Mouse (Mus musculus) lung, embryonic 15.5 days (tissue): ENCODE results near the gene Odf3. TPM values are rescaled to one million over a fixed set of nuclear protein-coding genes. Genes with fewer than 3 reads are reported as not detected.

Experiments
- ATAC-seq: fragments of 200-750 bp; cut with Nextera tagmentation; 2 replicates; pipeline ENCODE4 v1.8.0; 2017; ENCODE audit warnings: moderate number of reproducible peaks, borderline replicate concordance; ENCODE audit not compliant: low FRiP score, low TSS enrichment; ENCODE audit errors: extremely low read depth
- H3K27ac ChIP-seq: fragments of 300-500 bp; sonication (generic); 2 replicates; pipeline ENCODE4 v1.5.1; 2015; ENCODE audit warnings: moderate library complexity, mild to moderate bottlenecking, inconsistent platforms
- H3K27me3 ChIP-seq: fragments of 300-500 bp; sonication (generic); 2 replicates; pipeline ENCODE4 v1.6.1; 2015; ENCODE audit warnings: inconsistent platforms
- H3K36me3 ChIP-seq: fragments of 300-500 bp; sonication (generic); 2 replicates; pipeline ENCODE4 v1.6.1; 2015; ENCODE audit warnings: inconsistent platforms
- H3K4me1 ChIP-seq: fragments of 300-500 bp; sonication (generic); 2 replicates; pipeline ENCODE4 v1.6.1; 2015; ENCODE audit warnings: inconsistent platforms
- H3K4me2 ChIP-seq: fragments of 300-500 bp; sonication (generic); 2 replicates; pipeline ENCODE4 v1.6.1; 2015; ENCODE audit warnings: inconsistent platforms, mild to moderate bottlenecking, moderate library complexity
- H3K4me3 ChIP-seq: fragments of 300-500 bp; sonication (generic); 2 replicates; pipeline ENCODE4 v1.5.1; 2015; ENCODE audit warnings: mild to moderate bottlenecking, inconsistent platforms
- H3K9ac ChIP-seq: fragments of 300-500 bp; sonication (generic); 2 replicates; pipeline ENCODE4 v1.6.1; 2015; ENCODE audit warnings: inconsistent platforms
- H3K9me3 ChIP-seq: fragments of 300-500 bp; sonication (generic); 2 replicates; pipeline ENCODE4 v1.6.1; 2016; ENCODE audit warnings: inconsistent platforms
- WGBS: fragments of 180-500 bp; shearing (Covaris S2); methylation state at CpG from one replicate; pipeline ENCODE4 v1.1.7; 2015; 5-methylcytosine and 5-hydroxymethylcytosine counted together
- polyA plus RNA-seq: library from polyadenylated mRNA; unstranded; fragments of >200 nt; fragmentation: Nextera tagmentation; extraction: Ambion mirVana; gene quantifications from 2 replicates; pipeline ENCODE4 v1.2.1, GENCODE M21; 2015

Gene Odf3
- polyA plus RNA-seq, 1 experiment from 2014 or later: not detected

DNA sequence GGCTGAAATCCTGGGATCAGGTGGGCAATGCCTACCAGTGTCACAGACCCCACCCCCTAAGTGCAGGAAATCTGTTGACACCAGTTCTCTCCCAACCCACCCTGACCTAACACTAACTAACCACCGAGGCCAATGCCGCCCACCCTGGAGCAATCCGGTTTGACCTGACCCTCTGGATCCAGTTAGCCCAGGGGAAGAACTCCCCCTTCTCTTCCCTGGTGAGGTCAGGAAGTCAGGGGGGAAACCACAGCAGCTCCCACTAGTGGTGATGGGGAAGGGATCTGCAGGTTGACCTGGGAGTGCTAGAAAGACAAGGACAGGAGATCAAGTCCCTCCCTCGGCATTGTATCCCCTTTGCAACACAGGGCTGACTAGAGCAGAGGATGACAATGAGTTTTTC is 1.9 kb upstream of the Odf3 start:
- Histone ChIP-seq H3K4me2 (no peak overlapping the region), H3K36me3 (no peaks in the 10 kb centered on the region), H3K9ac (no peak overlapping the region), H3K27ac (no peak overlapping the region), H3K9me3 (no peaks in the 10 kb centered on the region), H3K4me3 (no peak overlapping the region), H3K27me3 (peaks cover 22% of the 10 kb centered on the region), H3K4me1 (peaks cover 23% of the 10 kb centered on the region)
- 60% methylated on average over 4 of the region's 4 CpGs for WGBS
- ATAC-seq: no peak

GRCm38 (mm10) chr7:140846676-140847075 is 929 bp upstream of the Odf3 start:
- Histone ChIP-seq H3K4me1 (peaks cover 17% of the 10 kb centered on the region), H3K27me3 (peaks cover 12% of the 10 kb centered on the region), H3K4me3 (no peak overlapping the region), H3K36me3 (peaks cover 3% of the 10 kb centered on the region), H3K9ac (no peak overlapping the region), H3K9me3 (no peaks in the 10 kb centered on the region), H3K4me2 (no peak overlapping the region), H3K27ac (no peak overlapping the region)
- no peak for ATAC-seq
- WGBS: 72% methylated on average over 10 of the region's 10 CpGs

- Histone ChIP-seq H3K9me3 (no peaks in the 10 kb centered on the region), H3K27me3 (no peaks in the 10 kb centered on the region), H3K9ac (no peak overlapping the region), H3K4me2 (no peak overlapping the region), H3K4me3 (no peak overlapping the region), H3K4me1 (peaks cover 15% of the 10 kb centered on the region), H3K36me3 (peaks cover 22% of the 10 kb centered on the region), H3K27ac (no peak overlapping the region)
- 89% methylated on average over 10 of the region's 10 CpGs for WGBS
- no peak for ATAC-seq
These were observed 986 bp downstream of the Odf3 start for GRCm38 (mm10) chr7:140848591-140848990.

GRCm38 (mm10) chr7:140851916-140852315 is 4.3 kb downstream of the Odf3 start:
- WGBS: 92% methylated on average over 4 of the region's 4 CpGs
- Histone ChIP-seq H3K27me3 (no peaks in the 10 kb centered on the region), H3K4me1 (peaks cover 19% of the 10 kb centered on the region), H3K9me3 (no peaks in the 10 kb centered on the region), H3K4me2 (no peak overlapping the region), H3K4me3 (no peak overlapping the region), H3K36me3 (peaks cover 32% of the 10 kb centered on the region), H3K27ac (no peak overlapping the region), H3K9ac (no peak overlapping the region)
- no peak for ATAC-seq

- Histone ChIP-seq H3K9me3 (no peaks in the 10 kb centered on the region), H3K4me3 (no peak overlapping the region), H3K9ac (no peak overlapping the region), H3K4me2 (no peak overlapping the region), H3K4me1 (peaks cover 18% of the 10 kb centered on the region), H3K27ac (no peak overlapping the region), H3K36me3 (peaks cover 32% of the 10 kb centered on the region), H3K27me3 (no peaks in the 10 kb centered on the region)
- WGBS: 86% methylated on average over 9 of the region's 9 CpGs
- no peak for ATAC-seq
These were observed 5.8 kb downstream of the Odf3 start for GRCm38 (mm10) chr7:140853386-140853785.

- H3K9me3 ChIP-seq: no peaks in the 10 kb centered on the region
- no peak overlapping the region for H3K4me3 ChIP-seq
- H3K4me1 ChIP-seq: peaks cover 25% of the 10 kb centered on the region
- H3K27me3 ChIP-seq: no peaks in the 10 kb centered on the region
- no peak for ATAC-seq
- 86% methylated on average over 18 of the region's 18 CpGs for WGBS
- peaks cover 38% of the 10 kb centered on the region for H3K36me3 ChIP-seq
- H3K4me2 ChIP-seq: no peak overlapping the region
- no peak overlapping the region for H3K27ac ChIP-seq
- no peak overlapping the region for H3K9ac ChIP-seq
These were observed 6.9 kb downstream of the Odf3 start for GRCm38 (mm10) chr7:140854483-140854882.

DNA sequence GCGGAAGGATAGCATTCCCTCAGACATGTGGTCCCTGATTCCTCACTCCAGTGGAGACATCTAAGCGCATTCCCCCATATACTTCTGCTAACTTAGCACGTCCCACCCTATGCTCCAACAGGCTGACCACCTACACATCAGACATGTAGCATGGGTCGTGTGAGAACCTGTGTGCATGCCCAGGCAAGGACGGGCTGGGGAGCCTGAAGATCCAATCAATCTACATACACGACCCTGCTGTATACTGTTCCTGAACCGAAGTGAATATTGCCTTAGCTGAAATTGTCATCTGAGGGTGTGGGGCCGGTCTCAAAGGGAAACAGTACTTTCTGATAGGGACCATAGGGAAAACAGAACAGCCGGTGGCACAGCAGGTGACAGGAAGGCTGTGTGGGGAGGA is 7.6 kb downstream of the Odf3 start:
- WGBS: 67% methylated on average over 9 of the region's 9 CpGs
- H3K36me3 ChIP-seq: peaks cover 41% of the 10 kb centered on the region

DNA sequence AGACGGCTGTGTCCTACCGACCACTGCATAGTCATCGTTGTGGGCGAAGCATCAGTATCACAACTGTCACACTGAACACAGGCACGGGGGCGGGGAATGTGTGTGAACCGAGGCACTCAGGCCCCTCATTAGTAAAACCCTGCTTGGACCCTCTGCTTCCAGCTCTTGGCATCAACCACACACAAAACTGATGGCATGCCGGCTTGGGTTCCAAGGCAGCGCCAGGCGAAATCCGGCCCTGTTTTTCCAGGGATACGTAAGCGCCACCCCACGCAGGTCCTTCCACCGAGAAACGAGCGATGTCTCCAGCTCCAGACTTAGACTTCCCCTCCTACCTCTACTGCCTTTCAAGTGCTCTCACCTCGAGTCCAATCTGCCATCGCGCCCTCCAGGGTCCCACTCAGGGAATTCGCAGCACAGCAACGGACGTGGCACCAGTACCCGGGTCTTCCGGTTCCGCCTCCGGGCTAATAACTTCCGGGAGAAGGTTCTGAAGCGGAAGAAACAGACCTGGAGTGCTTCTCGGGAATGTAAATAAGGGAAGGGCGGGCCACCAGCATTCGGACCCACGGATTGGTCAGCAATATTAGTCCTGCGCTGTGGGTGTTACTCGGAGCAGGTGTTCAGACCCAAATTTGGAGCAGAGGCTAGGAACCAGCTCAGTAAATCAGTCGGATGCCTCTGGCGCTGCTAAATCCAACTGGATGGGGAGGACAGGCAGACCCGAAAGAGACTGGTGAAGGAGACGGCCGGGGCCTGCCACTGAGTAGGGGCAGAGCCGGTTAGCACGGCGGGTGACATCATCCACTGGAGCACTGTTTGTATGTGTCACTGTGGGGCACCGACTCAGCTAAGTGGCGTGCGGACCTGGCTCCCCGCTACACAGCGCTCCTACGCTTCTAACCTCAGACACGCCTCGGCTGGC is 8.5 kb downstream of the Odf3 start, which contains the start of gene Gm45785:
Gene Gm45785 (minus strand): TSS at position 472 of the 925 bp plus-strand sequence.
- H3K9me3 ChIP-seq: no peaks in the 10 kb centered on the region
- no peaks in the 10 kb centered on the region for H3K27me3 ChIP-seq
- peak; percentile 77; the same call in 1 of the 2 replicates for ATAC-seq
- peak within 1 kb of the TSS; percentile 74 for H3K9ac ChIP-seq
- H3K4me1 ChIP-seq: peaks cover 25% of the 10 kb centered on the region
- peak within 1 kb of the TSS; percentile 95 for H3K4me2 ChIP-seq
- H3K36me3 ChIP-seq: peaks cover 50% of the 10 kb centered on the region
- H3K4me3 ChIP-seq: peak within 1 kb of the TSS; percentile 68
- H3K27ac ChIP-seq: peak within 1 kb of the TSS; percentile 92
- under 1% methylated on average over 51 of the region's 51 CpGs for WGBS

More for the DNA sequence above, 7.6 kb downstream of the Odf3 start:
- Histone ChIP-seq H3K4me1 (peaks cover 25% of the 10 kb centered on the region), H3K4me3 (peak overlapping the region; percentile 68), H3K4me2 (peak overlapping the region; percentile 95), H3K9me3 (no peaks in the 10 kb centered on the region), H3K27me3 (no peaks in the 10 kb centered on the region), H3K27ac (peak overlapping the region; percentile 92; the same call in 1 of the 2 replicates), H3K9ac (peak overlapping the region; percentile 74)
- no peak for ATAC-seq

DNA sequence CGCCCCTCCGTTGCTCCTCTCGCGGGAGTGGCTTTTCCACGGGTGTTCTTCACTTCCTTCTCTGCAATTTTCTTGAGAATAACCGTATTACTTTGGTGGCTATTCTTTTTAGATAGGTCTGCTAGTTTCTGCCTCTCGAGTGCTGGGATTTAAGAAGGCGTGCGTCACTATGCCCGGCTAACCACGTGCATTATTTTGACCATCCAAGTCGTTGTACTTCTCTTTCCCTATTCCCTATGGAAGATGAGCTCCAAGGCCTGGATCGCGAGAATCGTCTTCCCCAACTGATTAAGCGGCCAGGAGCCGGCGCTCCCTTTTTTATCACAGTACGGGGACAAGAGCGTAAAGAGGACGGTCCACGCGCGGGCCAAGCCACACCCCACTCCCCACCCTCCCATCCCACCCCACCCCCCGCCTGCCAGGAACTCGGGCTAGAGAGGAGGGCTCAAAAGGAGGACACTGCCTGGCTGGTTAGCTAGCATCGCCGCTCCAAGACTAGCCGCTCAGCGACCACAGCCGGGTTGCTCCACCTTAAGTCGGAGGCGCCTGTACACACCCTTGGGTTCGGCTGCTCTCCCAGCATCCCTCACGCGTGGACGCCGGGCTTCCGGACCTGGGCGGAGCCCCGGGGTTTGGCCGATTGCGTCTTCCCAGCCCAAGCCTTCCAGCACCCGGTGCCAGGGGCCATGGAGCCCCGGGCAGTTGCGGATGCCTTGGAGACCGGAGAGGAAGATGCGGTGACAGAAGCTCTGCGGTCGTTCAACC is 9.4 kb downstream of the Odf3 start, which contains the start of gene Ric8a:
Gene Ric8a (plus strand): TSS at position 173 of the 765 bp plus-strand sequence.
- H3K4me3 ChIP-seq: peak within 1 kb of the TSS; percentile 68
- H3K9me3 ChIP-seq: no peaks in the 10 kb centered on the region
- H3K36me3 ChIP-seq: peaks cover 53% of the 10 kb centered on the region
- under 1% methylated on average over 49 of the region's 50 CpGs for WGBS
- H3K27ac ChIP-seq: peak within 1 kb of the TSS; percentile 92
- H3K4me1 ChIP-seq: peaks cover 25% of the 10 kb centered on the region
- H3K9ac ChIP-seq: peak within 1 kb of the TSS; percentile 74
- H3K27me3 ChIP-seq: no peaks in the 10 kb centered on the region
- H3K4me2 ChIP-seq: peak within 1 kb of the TSS; percentile 95
- peak; percentile 75 for ATAC-seq

- 32% methylated on average over 40 of the region's 40 CpGs for WGBS
- Histone ChIP-seq H3K27me3 (no peaks in the 10 kb centered on the region), H3K4me3 (peak within 1 kb of the TSS; percentile 68), H3K4me1 (peaks cover 25% of the 10 kb centered on the region), H3K27ac (peak within 1 kb of the TSS; percentile 92), H3K4me2 (peak within 1 kb of the TSS; percentile 95), H3K36me3 (peaks cover 53% of the 10 kb centered on the region), H3K9ac (peak within 1 kb of the TSS; percentile 74), H3K9me3 (no peaks in the 10 kb centered on the region)
- peak; percentile 28 for ATAC-seq
These were observed 10.2 kb downstream of the Odf3 start, which contains the start of gene Bet1l for GRCm38 (mm10) chr7:140857550-140858505. Gene Bet1l (minus strand): TSS chr7:140857577.

DNA sequence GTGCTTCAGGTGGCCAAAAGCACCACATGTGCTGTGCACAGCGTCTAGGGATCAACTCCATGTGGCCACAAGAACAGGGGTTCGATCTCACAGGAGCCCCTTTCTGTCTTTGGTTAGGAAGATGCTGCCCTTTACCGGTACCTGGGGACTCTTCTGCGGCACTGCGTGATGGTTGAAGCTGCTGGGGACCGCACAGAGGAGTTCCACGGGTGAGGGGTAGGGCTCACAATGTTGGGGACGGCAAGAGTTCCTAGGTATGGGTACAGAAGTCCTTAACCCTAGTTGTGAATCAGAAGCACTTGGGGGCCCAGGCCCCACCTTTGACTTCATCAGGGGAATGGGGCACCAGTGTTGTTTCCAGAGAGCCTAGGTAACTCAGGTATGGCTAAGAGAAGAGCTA is 11.1 kb downstream of the Odf3 start:
- H3K4me2 ChIP-seq: peak overlapping the region; percentile 95
- no peaks in the 10 kb centered on the region for H3K9me3 ChIP-seq
- peaks cover 52% of the 10 kb centered on the region for H3K36me3 ChIP-seq
- H3K9ac ChIP-seq: 0 out of 2 replicates have a peak overlapping the region, but pooled peaks have one; percentile 74
- H3K4me3 ChIP-seq: peak overlapping the region; percentile 68
- H3K4me1 ChIP-seq: peaks cover 25% of the 10 kb centered on the region
- no peak for ATAC-seq
- 89% methylated on average over 8 of the region's 8 CpGs for WGBS
- no peak overlapping the region for H3K27ac ChIP-seq
- H3K27me3 ChIP-seq: no peaks in the 10 kb centered on the region
